Mouse (Mus musculus) c-Kit-positive CD71-positive TER-119-positive erythroid progenitor cells, embryonic 14.5 days (primary cell): ENCODE data around the gene Uqcrq.
A peak's percentile ranks its signal among the peaks of the same experiment; 100 is the strongest.
"Not testable (repeated sequence)": the region's sequence is repeated elsewhere in the genome, so short reads cannot be mapped to it uniquely, and the experiment has no call there.

Source experiments
- DNase-seq: peaks from one replicate; pipeline ENCODE4 v3.0.0-alpha.2; 2013; ENCODE audit warnings: low spot score

Gene Uqcrq

GRCm38 (mm10) chr11:53451361-53451760 is 20.7 kb upstream of the Uqcrq start:
- DNase-seq: no peak

GRCm38 (mm10) chr11:53450070-53450705 is 19.6 kb upstream of the Uqcrq start:
- no peak for DNase-seq

GRCm38 (mm10) chr11:53448529-53448928 is 17.9 kb upstream of the Uqcrq start:
- DNase-seq: no peak

GRCm38 (mm10) chr11:53447996-53448395 is 17.4 kb upstream of the Uqcrq start:
- DNase-seq: no peak

- DNase-seq: no peak
These were observed 15.6 kb upstream of the Uqcrq start for GRCm38 (mm10) chr11:53446183-53446582.

- DNase-seq: no peak
These were observed 14.9 kb upstream of the Uqcrq start for GRCm38 (mm10) chr11:53445562-53445961.

- DNase-seq: no peak
These were observed 13.2 kb upstream of the Uqcrq start for GRCm38 (mm10) chr11:53443861-53444260.

- DNase-seq: no peak
These were observed 11.3 kb upstream of the Uqcrq start for GRCm38 (mm10) chr11:53441921-53442320.

GRCm38 (mm10) chr11:53436338-53436737 is 5.7 kb upstream of the Uqcrq start:
- DNase-seq: no peak

- no peak for DNase-seq
These were observed 4.9 kb upstream of the Uqcrq start for GRCm38 (mm10) chr11:53435504-53435903.

GRCm38 (mm10) chr11:53433057-53433456 is 2.4 kb upstream of the Uqcrq start:
- DNase-seq: peak; percentile 45

- DNase-seq: peak; percentile 42
These were observed 871 bp upstream of the Uqcrq start for GRCm38 (mm10) chr11:53431347-53432056.

- DNase-seq: no peak
These were observed 346 bp downstream of the Uqcrq start for GRCm38 (mm10) chr11:53430300-53430669.

- no peak for DNase-seq
These were observed 1.4 kb downstream of the Uqcrq start for GRCm38 (mm10) chr11:53429182-53429581.

GRCm38 (mm10) chr11:53428716-53429057 is 1.9 kb downstream of the Uqcrq start:
- DNase-seq: no peak

GRCm38 (mm10) chr11:53427993-53428715 is 2.5 kb downstream of the Uqcrq start:
- no peak for DNase-seq

GRCm38 (mm10) chr11:53426914-53427313 is 3.7 kb downstream of the Uqcrq start:
- DNase-seq: not testable (repeated sequence)

GRCm38 (mm10) chr11:53425711-53426255 is 4.8 kb downstream of the Uqcrq start:
- no peak for DNase-seq

- DNase-seq: no peak
These were observed 5.4 kb downstream of the Uqcrq start for GRCm38 (mm10) chr11:53425251-53425650.

GRCm38 (mm10) chr11:53424826-53425225 is 5.8 kb downstream of the Uqcrq start:
- no peak for DNase-seq

GRCm38 (mm10) chr11:53423036-53423435 is 7.6 kb downstream of the Uqcrq start, which contains the start of gene Leap2:
Gene Leap2, minus strand, starts transcription at chr11:53423170.
- no peak for DNase-seq

GRCm38 (mm10) chr11:53418048-53418447 is 12.6 kb downstream of the Uqcrq start:
- no peak for DNase-seq

- no peak for DNase-seq
These were observed 16.8 kb downstream of the Uqcrq start for GRCm38 (mm10) chr11:53413871-53414270.
